Mouse (Mus musculus) G1E (cell line): Measurements from ENCODE around the gene Atrnl1.

Source experiments
- CTCF ChIP-seq: IDR thresholded peaks from 2 replicates; pipeline ENCODE4 v1.5.1; 2012; ENCODE audit warnings: low read depth, low read length, inconsistent platforms, mixed read lengths
- GATA1 ChIP-seq: IDR thresholded peaks from 2 replicates; pipeline ENCODE4 v1.6.1; 2012; ENCODE audit warnings: borderline replicate concordance, low read length, inconsistent platforms, mixed read lengths

DNA sequence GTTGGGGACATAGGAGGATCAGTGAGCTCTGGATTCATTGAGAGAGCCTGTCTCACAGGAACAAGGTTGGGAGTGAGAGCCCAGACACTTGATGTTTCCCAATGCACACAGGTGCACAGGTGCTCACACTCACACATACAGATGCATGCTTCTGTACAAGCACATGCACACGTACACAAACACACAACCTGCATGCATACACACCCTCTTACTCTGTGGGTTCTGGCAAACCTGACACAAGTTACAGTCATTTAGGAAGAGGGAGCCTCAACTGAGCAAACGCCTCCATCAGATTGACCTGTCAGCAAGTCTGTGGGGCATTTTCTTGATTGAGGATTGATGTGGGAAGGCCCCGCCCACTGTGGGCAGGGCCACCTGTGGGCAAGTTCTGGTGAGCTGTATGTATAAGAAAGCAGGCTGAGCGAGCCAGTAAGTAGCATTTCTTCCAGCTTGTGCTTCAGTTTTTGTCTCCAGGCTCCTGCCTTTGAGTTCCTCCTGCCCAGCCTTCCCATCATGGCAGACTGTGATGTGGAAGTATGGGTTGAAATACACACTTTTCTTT, 25.5 kb upstream of the Atrnl1 start:
- TF ChIP-seq CTCF = no peak
- TF ChIP-seq GATA1 = no peak
